Mouse (Mus musculus) ES-Bruce4 (cell line): ENCODE data around the gene Fat3.

ENCODE experiments used
- CTCF ChIP-seq: IDR thresholded peaks from one replicate; pipeline ENCODE4 v1.8.1; 2011; ENCODE audit warnings: low read depth, low read length
- EP300 ChIP-seq: IDR thresholded peaks from 2 replicates; pipeline ENCODE4 v1.6.1; 2011; ENCODE audit warnings: low read depth, low read length; ENCODE audit not compliant: insufficient read depth
- POLR2A ChIP-seq: IDR thresholded peaks from one replicate; pipeline ENCODE4 v1.8.1; 2011; ENCODE audit warnings: low read length; ENCODE audit not compliant: insufficient read depth

DNA sequence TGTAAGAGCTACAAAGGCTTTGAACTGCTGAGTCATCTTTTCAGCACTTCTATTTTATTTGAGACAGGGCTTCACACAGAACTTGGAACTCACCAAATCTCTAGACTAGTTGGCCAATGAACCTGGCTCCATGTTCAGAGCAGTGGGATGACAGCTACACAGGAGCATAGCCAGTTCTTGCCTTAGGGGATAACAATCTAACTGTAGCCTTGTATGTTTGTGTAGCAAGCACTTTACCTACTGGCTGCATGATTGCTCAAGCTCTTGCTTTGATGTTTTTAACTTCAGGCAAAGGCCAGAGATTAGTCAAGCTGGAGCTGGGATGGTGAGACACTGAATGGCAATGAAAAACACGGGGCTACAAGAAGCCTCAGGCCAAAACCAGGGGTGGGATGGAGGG, 146.2 kb downstream of the Fat3 start:
- TF ChIP-seq CTCF (no peak), POLR2A (no peak), EP300 (no peak)
